Mouse (Mus musculus) ovary, postnatal 36 days (tissue): ENCODE data around the gene Ceacam9.
"Not testable (repeated sequence)": the region's sequence is repeated elsewhere in the genome, so short reads cannot be mapped to it uniquely, and the experiment has no call there.

Experiments
- DNase-seq: peaks from one replicate; pipeline ENCODE4 v3.0.0; 2022; ENCODE audit warnings: low spot score, mixed read lengths

The Ceacam9 gene

DNA sequence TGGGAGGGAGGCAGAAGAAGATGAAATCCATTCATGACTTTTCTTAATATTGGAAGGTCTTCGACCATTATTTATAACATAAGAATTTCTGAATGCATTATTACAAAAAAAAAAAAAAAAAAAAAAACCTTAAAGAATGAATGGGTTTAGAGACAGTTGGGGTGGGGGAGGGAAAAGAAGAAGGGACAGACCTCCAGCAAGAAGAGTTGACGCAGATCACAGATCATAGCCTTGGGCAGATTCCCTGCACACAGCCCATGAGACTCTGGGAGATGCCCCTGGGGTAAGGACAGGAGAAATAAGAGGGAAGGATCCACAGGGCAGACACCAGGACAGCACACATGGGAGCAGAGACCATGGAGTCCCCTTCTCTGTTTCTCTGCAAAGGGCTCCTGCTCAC lies at the start of gene Ceacam9:
Gene Ceacam9, plus strand, starts transcription at position 301 of the 400 bp plus-strand sequence.
- DNase-seq = no peak

GRCm38 (mm10) chr7:16673823-16674222 lies 47.9 kb upstream of the Ceacam9 start:
- no peak for DNase-seq

DNA sequence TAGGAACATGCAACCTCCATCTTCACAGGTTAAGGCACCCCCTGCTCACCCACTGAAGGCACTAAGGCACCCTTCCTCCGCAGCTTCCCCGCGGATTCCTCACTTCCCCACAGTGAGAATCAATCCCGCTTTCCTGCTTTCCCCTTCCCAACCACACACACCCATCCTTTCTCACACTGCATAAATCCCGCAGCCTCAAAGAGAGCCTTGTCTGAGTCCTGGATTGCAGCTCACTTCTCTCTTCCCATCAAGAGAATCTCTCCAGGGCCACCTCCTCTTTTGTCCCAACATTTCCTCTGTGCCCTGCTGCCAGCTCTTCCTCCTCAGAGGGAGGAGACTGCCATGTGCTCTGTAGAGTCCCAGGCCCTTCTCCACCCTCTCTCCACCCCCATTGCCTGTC lies 47.0 kb upstream of the Ceacam9 start:
- DNase-seq = not testable (repeated sequence)

DNA sequence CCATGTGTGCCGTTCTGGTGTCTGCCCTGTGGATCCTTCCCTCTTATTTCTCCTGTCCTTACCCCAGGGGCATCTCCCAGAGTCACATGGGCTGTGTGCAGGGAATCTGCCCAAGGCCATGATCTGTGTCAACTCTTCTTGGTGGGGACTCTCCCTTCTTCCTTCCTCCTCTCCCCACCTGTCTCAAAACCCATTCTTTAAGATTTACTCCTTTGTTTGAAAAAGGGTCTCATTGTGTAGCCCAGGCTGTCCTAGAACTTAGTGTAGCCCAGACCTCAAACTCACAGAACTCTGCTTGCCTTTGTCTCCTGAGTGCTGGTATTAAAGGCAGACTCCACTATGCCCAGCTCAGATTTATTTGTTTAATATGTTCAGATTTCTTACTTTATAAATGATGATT lies 46.1 kb upstream of the Ceacam9 start, which contains the start of gene Ceacam15:
Gene Ceacam15, minus strand, starts transcription at position 101 of the 400 bp plus-strand sequence.
- DNase-seq = no peak

GRCm38 (mm10) chr7:16680194-16680593 lies 41.5 kb upstream of the Ceacam9 start:
- not testable (repeated sequence) for DNase-seq

- no peak for DNase-seq
These were observed 32.5 kb upstream of the Ceacam9 start for GRCm38 (mm10) chr7:16689196-16689595.

- peak; percentile 20 for DNase-seq
These were observed 26.7 kb upstream of the Ceacam9 start for GRCm38 (mm10) chr7:16695025-16695424.

- no peak for DNase-seq
These were observed 22.7 kb upstream of the Ceacam9 start for GRCm38 (mm10) chr7:16699042-16699441.

- no peak for DNase-seq
These were observed 21.1 kb upstream of the Ceacam9 start for GRCm38 (mm10) chr7:16700583-16700982.

GRCm38 (mm10) chr7:16706385-16706784 lies 15.3 kb upstream of the Ceacam9 start:
- no peak for DNase-seq

DNA sequence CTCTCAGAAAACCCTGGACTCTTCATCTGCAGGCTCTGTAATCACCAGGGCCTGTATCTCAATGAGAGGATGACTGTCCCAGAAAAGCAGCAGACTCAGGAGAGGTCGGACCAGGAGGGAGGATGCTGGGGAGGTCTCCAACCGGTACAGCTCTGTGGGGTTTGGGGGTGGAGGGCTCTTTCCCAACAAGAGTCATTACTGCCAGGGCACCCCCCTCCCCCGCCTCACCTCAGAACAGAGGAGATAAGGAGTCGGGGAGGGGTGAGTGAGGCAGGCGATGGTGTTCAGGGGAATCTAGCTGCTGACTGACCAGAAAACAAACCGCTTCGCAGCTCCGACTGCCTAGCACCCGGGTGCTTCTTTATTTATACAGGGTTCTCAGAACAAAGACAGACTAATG lies 13.5 kb upstream of the Ceacam9 start:
- DNase-seq = no peak

GRCm38 (mm10) chr7:16710604-16711003 lies 11.1 kb upstream of the Ceacam9 start:
- no peak for DNase-seq

GRCm38 (mm10) chr7:16712633-16713415 lies 8.9 kb upstream of the Ceacam9 start:
- DNase-seq = no peak

DNA sequence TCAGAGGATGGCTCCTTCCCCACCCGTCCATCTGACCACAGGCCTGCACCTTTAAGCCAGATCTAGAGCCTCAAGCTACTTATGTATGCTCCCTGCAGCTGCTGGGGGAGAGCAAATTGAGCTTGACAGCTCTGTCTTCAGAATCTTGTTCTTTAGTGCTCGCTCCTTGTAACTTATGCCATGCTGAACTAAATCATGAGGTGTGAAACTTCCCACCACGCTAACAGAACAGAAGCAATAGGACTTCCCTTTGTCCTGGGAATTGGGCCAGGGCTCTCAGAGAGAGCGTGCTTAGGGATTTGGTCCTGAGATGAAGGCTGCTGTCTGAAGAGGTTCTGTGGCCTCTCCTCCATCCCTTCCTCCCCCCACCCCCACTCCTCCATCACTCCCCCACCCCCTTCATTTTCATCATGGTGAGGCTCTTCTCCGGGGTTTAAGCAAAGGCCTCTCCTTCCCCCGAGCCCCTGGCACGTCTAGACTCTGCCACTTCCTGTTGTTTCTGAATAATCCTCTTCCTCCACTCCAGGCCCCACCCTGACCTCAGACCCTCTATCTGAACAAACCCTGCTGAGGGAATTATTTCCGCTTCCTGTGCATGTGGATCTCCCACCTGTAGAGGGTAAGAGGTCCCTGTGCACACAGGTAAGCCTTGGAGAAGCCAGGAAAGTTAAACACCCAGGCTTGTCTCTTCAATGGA lies 5.1 kb upstream of the Ceacam9 start:
- not testable (repeated sequence) for DNase-seq

DNA sequence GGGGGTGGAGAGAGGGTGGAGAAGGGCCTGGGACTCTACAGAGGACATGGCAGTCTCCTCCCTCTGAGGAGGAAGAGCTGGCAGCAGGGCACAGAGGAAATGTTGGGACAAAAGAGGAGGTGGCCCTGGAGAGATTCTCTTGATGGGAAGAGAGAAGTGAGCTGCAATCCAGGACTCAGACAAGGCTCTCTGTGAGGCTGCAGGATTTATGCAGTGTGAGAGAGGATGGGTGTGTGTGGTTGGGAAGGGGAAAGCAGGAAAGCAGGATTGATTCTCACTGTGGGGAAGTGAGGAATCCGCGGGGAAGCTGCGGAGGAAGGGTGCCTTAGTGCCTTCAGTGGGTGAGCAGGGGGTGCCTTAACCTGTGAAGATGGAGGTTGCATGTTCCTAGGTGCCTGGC lies 761 bp downstream of the Ceacam9 start:
- not testable (repeated sequence) for DNase-seq

GRCm38 (mm10) chr7:16728596-16729348 lies 7.0 kb downstream of the Ceacam9 start:
- peak; percentile 61 for DNase-seq

GRCm38 (mm10) chr7:16729563-16729962 lies 7.8 kb downstream of the Ceacam9 start:
- not testable (repeated sequence) for DNase-seq

DNA sequence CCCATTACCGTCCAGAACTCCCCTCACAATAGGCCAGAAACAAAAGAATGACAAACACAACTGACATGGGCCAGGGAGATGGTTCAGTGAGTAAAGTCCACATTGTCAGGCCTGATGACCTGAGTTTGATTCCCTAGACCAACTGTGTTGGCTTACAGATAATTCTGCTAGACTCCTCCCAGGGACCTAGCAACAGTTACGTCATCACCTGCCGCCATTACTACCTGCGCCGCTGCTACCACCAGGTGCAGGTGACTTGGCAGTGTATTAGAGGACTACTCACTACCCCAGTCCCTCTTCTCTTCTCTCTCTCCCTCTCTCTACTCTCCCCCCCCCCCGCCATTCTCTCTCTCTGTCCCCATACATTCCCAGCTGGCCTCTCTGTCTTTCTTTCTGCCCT lies 9.1 kb downstream of the Ceacam9 start:
- no peak for DNase-seq

- no peak for DNase-seq
These were observed 10.2 kb downstream of the Ceacam9 start for GRCm38 (mm10) chr7:16731893-16732422.

GRCm38 (mm10) chr7:16737606-16738072 lies 15.9 kb downstream of the Ceacam9 start:
- no peak for DNase-seq

DNA sequence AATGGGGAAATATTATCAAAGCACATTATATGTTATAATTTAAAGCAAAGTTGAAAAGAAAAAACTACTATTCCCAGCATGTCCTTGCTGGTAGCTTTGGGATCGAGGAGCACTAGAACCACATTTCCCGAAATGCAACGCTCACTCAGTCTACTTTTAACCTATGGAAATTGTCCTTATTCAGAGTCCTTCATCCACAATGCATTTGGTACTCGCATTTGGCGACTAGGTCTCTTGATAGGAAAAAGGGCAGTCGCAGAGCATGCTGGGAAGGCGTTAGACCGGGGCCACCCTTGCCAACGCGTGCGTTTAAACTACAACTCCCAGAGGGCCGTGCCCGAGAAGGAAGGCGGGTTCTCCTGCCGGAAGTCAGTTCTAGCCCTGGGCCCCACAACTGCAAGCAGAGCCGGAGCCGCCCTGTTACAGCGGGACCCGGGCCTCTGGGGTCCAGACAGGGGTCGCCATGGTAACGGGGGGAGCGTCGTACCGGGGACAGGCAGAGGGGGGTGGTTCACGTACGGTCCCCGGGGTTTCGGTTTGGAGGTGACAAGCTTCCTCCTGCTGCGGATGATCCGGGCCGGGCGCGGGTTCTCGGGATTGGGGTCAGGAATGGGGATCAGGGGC lies 16.5 kb downstream of the Ceacam9 start, which contains the start of gene Ap2s1:
Gene Ap2s1, plus strand, starts transcription at position 338 of the 624 bp plus-strand sequence.
- peak; percentile 92 for DNase-seq
